Mouse (Mus musculus): ENCODE data around the gene Dyrk1a.
A peak's percentile ranks its signal among the peaks of the same experiment; 100 is the strongest.

The Dyrk1a gene

GRCm38 (mm10) chr16:94569229-94570176 is at the start of gene Dyrk1a:
Dyrk1a (plus strand) TSS chr16:94570010.
- peak; percentile 100 for DNase-seq (ENCODE audit: low read depth)

GRCm38 (mm10) chr16:94523594-94524377 is 46.0 kb upstream of the Dyrk1a start:
- DNase-seq (ENCODE audit: low read depth): no peak

GRCm38 (mm10) chr16:94524691-94525090 is 45.1 kb upstream of the Dyrk1a start:
- DNase-seq (ENCODE audit: low read depth): peak; percentile 48

GRCm38 (mm10) chr16:94525955-94526343 is 43.9 kb upstream of the Dyrk1a start:
- DNase-seq (ENCODE audit: low read depth): no peak

- peak; percentile 99 for DNase-seq (ENCODE audit: low read depth)
Measured at GRCm38 (mm10) chr16:94526344-94527151, 43.3 kb upstream of the Dyrk1a start, which contains the start of gene Vps26c. Vps26c (minus strand) TSS chr16:94526830.

- no peak for DNase-seq (ENCODE audit: low read depth)
Measured at GRCm38 (mm10) chr16:94527152-94527534, 42.7 kb upstream of the Dyrk1a start.

GRCm38 (mm10) chr16:94527546-94527945 is 42.3 kb upstream of the Dyrk1a start:
- DNase-seq (ENCODE audit: low read depth): no peak

GRCm38 (mm10) chr16:94531268-94531667 is 38.5 kb upstream of the Dyrk1a start:
- no peak for DNase-seq (ENCODE audit: low read depth)

GRCm38 (mm10) chr16:94533679-94534078 is 36.1 kb upstream of the Dyrk1a start:
- DNase-seq (ENCODE audit: low read depth): no peak

- no peak for DNase-seq (ENCODE audit: low read depth)
Measured at GRCm38 (mm10) chr16:94535716-94536115, 34.1 kb upstream of the Dyrk1a start.

- DNase-seq (ENCODE audit: low read depth): no peak
Measured at GRCm38 (mm10) chr16:94536417-94537158, 33.2 kb upstream of the Dyrk1a start.

GRCm38 (mm10) chr16:94537159-94537527 is 32.7 kb upstream of the Dyrk1a start:
- no peak for DNase-seq (ENCODE audit: low read depth)

- DNase-seq (ENCODE audit: low read depth): no peak
Measured at GRCm38 (mm10) chr16:94540140-94540539, 29.7 kb upstream of the Dyrk1a start.

- no peak for DNase-seq (ENCODE audit: low read depth)
Measured at GRCm38 (mm10) chr16:94542898-94543297, 26.9 kb upstream of the Dyrk1a start.

GRCm38 (mm10) chr16:94544540-94545105 is 25.2 kb upstream of the Dyrk1a start:
- no peak for DNase-seq (ENCODE audit: low read depth)

- DNase-seq (ENCODE audit: low read depth): no peak
Measured at GRCm38 (mm10) chr16:94545781-94546562, 23.8 kb upstream of the Dyrk1a start.

GRCm38 (mm10) chr16:94549813-94550212 is 20.0 kb upstream of the Dyrk1a start:
- DNase-seq (ENCODE audit: low read depth): no peak

GRCm38 (mm10) chr16:94551934-94552333 is 17.9 kb upstream of the Dyrk1a start:
- no peak for DNase-seq (ENCODE audit: low read depth)

GRCm38 (mm10) chr16:94555346-94555745 is 14.5 kb upstream of the Dyrk1a start:
- no peak for DNase-seq (ENCODE audit: low read depth)

- DNase-seq (ENCODE audit: low read depth): no peak
Measured at GRCm38 (mm10) chr16:94556228-94556627, 13.6 kb upstream of the Dyrk1a start.
